Mouse (Mus musculus) CH12.LX (cell line): ENCODE data around the gene Csad. TPM values are rescaled to one million over a fixed set of nuclear protein-coding genes. Genes with fewer than 3 reads are reported as not detected.

Experiments used
- DNase-seq: peaks from one replicate; pipeline ENCODE4 v3.0.0-alpha.2; 2013; ENCODE audit errors: extremely low read depth
- H3K27ac ChIP-seq: 2 replicates; pipeline ENCODE4 v1.5.1; 2012; ENCODE audit warnings: low read depth, mild to moderate bottlenecking, control low read depth, moderate library complexity; ENCODE audit not compliant: insufficient read depth
- H3K27me3 ChIP-seq: replicated peaks from 2 replicates; pipeline ENCODE3; 2012; ENCODE audit warnings: inconsistent platforms
- H3K36me3 ChIP-seq, 2 experiments: replicated peaks in 1 of 2; 2 replicates each; pipeline versions ENCODE3 to v1.6.1; 2012; ENCODE audit warnings: inconsistent platforms in 1 of 2, low read length in 1 of 2, mild to moderate bottlenecking in 1 of 2, mixed read lengths in 1 of 2, moderate library complexity in 1 of 2; ENCODE audit not compliant: control insufficient read depth in 1 of 2, insufficient read depth in 1 of 2
- H3K4me1 ChIP-seq, 2 experiments: 2 replicates each; pipeline ENCODE4 v1.6.1; 2012; ENCODE audit warnings: inconsistent platforms in 1 of 2, moderate library complexity in 1 of 2; ENCODE audit not compliant: insufficient read depth in 2 of 2, control insufficient read depth in 1 of 2
- H3K4me2 ChIP-seq: 2 replicates; pipeline ENCODE4 v1.6.1; 2012; ENCODE audit warnings: low read depth, mild to moderate bottlenecking, control low read depth; ENCODE audit not compliant: poor library complexity, insufficient read depth, severe bottlenecking
- H3K4me3 ChIP-seq, 3 experiments: fragments of 150-350 bp in 1 of 3; sonication (generic) in 1 of 3; replicated peaks in 1 of 3; 2 replicates each; pipeline versions ENCODE3 to v1.5.1; 2011 to 2012; ENCODE audit warnings: low read depth in 2 of 3, low read length in 2 of 3, mild to moderate bottlenecking in 2 of 3, moderate library complexity in 2 of 3, control low read depth in 1 of 3, improper control_type of control experiment in 1 of 3, inconsistent platforms in 1 of 3, mixed read lengths in 1 of 3; ENCODE audit not compliant: poor library complexity in 1 of 3
- H3K79me2 ChIP-seq: replicated peaks from 2 replicates; pipeline ENCODE4 v1.6.1; 2012; ENCODE audit warnings: mild to moderate bottlenecking, moderate library complexity; ENCODE audit not compliant: control insufficient read depth, poor library complexity, insufficient read depth, severe bottlenecking; ENCODE audit errors: extremely low read depth
- H3K9ac ChIP-seq: 2 replicates; pipeline ENCODE4 v1.6.1; 2012; ENCODE audit warnings: low read depth, mild to moderate bottlenecking, control low read depth, moderate library complexity; ENCODE audit not compliant: insufficient read depth
- H3K9me3 ChIP-seq: replicated peaks from 2 replicates; pipeline ENCODE3; 2012; ENCODE audit warnings: low read length, inconsistent platforms, mixed read lengths
- CHD2 ChIP-seq: IDR thresholded peaks from 2 replicates; pipeline ENCODE4 v1.6.1; 2011; ENCODE audit warnings: low read length, improper control_type of control experiment
- E2F4 ChIP-seq: IDR thresholded peaks from 2 replicates; pipeline ENCODE4 v1.6.1; 2011; ENCODE audit warnings: low read depth, low read length, improper control_type of control experiment; ENCODE audit not compliant: insufficient replicate concordance
- GABPA ChIP-seq: IDR thresholded peaks from 2 replicates; pipeline ENCODE4 v1.6.1; 2012; ENCODE audit warnings: low read depth, low read length, improper control_type of control experiment, inconsistent platforms; ENCODE audit not compliant: insufficient replicate concordance
- IRF4 ChIP-seq: IDR thresholded peaks from 2 replicates; pipeline ENCODE4 v1.6.1; 2014; ENCODE audit warnings: low read depth, mild to moderate bottlenecking, inconsistent platforms, low read length, improper control_type of control experiment
- JUN ChIP-seq: IDR thresholded peaks from 2 replicates; pipeline ENCODE4 v1.6.1; 2011; ENCODE audit warnings: low read depth, mild to moderate bottlenecking, low read length, improper control_type of control experiment, moderate library complexity; ENCODE audit not compliant: insufficient read depth
- JUND ChIP-seq: conservative IDR thresholded peaks from 2 replicates; pipeline ENCODE4 v1.6.1; 2011; ENCODE audit warnings: low read depth, low read length, improper control_type of control experiment
- MAZ ChIP-seq: IDR thresholded peaks from 2 replicates; pipeline ENCODE4 v1.6.1; 2012; ENCODE audit warnings: low read depth, mild to moderate bottlenecking, inconsistent platforms, low read length, improper control_type of control experiment, moderate library complexity
- MEF2A ChIP-seq: IDR thresholded peaks from 2 replicates; pipeline ENCODE4 v1.6.1; 2014; ENCODE audit warnings: low read depth, mild to moderate bottlenecking, inconsistent platforms, low read length, improper control_type of control experiment, borderline replicate concordance
- MXI1 ChIP-seq: IDR thresholded peaks from 2 replicates; pipeline ENCODE4 v1.6.1; 2011; ENCODE audit warnings: mild to moderate bottlenecking, low read depth, low read length, improper control_type of control experiment
- NELFE ChIP-seq: IDR thresholded peaks from 2 replicates; pipeline ENCODE4 v1.6.1; 2011; ENCODE audit warnings: low read depth, low read length, improper control_type of control experiment
- NRF1 ChIP-seq: IDR thresholded peaks from 2 replicates; pipeline ENCODE4 v1.6.1; 2014; ENCODE audit warnings: low read depth, mild to moderate bottlenecking, inconsistent platforms, low read length, improper control_type of control experiment, moderate library complexity
- RCOR1 ChIP-seq: conservative IDR thresholded peaks from 2 replicates; pipeline ENCODE4 v1.6.1; 2012; ENCODE audit warnings: low read depth, mild to moderate bottlenecking, inconsistent platforms, low read length, improper control_type of control experiment
- SIN3A ChIP-seq: IDR thresholded peaks from 2 replicates; pipeline ENCODE4 v1.6.1; 2012; ENCODE audit warnings: low read length, improper control_type of control experiment, inconsistent platforms
- TBP ChIP-seq: conservative IDR thresholded peaks from 2 replicates; pipeline ENCODE4 v1.6.1; 2011; ENCODE audit warnings: low read depth, low read length, improper control_type of control experiment
- USF1 ChIP-seq: IDR thresholded peaks from 2 replicates; pipeline ENCODE4 v1.6.1; 2014; ENCODE audit warnings: low read depth, mild to moderate bottlenecking, inconsistent platforms, low read length, improper control_type of control experiment
- ZMIZ1 ChIP-seq: IDR thresholded peaks from 2 replicates; pipeline ENCODE4 v1.6.1; 2012; ENCODE audit warnings: low read depth, mild to moderate bottlenecking, inconsistent platforms, low read length, improper control_type of control experiment
- dilution Hi-C: fragments of 300-500 bp; cut with MboI; formaldehyde crosslinking; loops from 2 replicates; pipeline ENCODE4 v1.14.3; 2020; ENCODE audit warnings: low sequenced_read_pairs; ENCODE audit not compliant: extremely low pct_unique_long_range_greater_than_20kb, extremely low pct_ligation_motif_present
- in situ Hi-C: fragments of 300-500 bp; cut with MboI; formaldehyde crosslinking; loops from 3 replicates; pipeline ENCODE4 v1.14.3; 2019; ENCODE audit warnings: low sequenced_read_pairs, low pct_ligation_motif_present, low pct_unique_long_range_greater_than_20kb, mixed read lengths
- polyA plus RNA-seq: library from polyadenylated mRNA; unstranded; fragments of >175 nt; gene quantifications from 2 replicates; pipeline ENCODE4 v1.2.1, GENCODE M21; 2012; ENCODE audit warnings: low read depth; ENCODE audit not compliant: insufficient read length
- total RNA-seq, 2 experiments: library from RNA; depleted of rRNA; stranded (reverse); fragments of 300-350 nt in 1 of 2; fragments of >200 nt in 1 of 2; gene quantifications; 2 replicates each; pipeline ENCODE4 v1.2.3; 2012 to 2014

Csad gene
- total and polyA plus RNA-seq, 3 experiments, result 3.7 to 4.7 (median 3.8) TPM

DNA sequence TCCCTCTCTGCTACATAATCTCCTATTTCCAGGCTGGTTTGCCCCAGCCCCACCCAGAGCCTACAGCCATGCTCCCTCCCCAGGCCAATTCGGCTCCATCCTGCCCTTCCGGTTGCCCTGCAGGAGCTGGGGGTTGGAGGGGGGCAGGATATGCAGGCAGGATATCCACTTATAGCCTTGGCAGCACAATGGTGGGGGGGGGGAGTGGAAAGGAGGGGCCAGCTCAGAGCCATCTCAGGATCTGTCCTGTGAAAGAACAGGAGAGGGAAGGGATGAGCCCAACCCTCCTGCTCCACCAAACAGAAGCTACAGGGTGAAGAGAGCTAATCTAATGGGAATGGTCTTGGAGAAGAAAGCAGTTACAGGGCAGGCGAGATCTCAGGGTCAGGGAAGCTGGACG, 36.1 kb upstream of the Csad start:
- in situ Hi-C loops, result no loop called here

DNA sequence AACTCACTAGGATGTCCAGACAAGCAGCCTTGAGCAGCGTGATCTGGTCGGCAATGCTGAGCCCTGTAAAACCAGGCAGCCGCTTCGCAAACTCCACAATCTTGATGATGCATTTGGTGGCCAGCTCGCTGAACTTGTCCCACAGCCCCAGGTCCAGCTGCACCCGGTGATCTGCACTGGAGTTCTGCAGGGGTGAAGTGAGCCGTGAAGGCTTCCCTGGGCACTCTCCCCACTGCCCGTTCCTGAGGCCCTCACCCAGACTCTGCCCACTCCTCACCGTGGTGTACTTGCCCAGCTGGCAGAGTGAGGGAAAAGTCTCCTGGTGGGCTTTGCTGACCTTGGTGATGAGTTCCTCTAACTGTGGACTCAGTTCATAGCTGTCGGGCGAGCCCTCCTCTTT, 35.3 kb upstream of the Csad start:
- dilution Hi-C loops, result no loop called here
- Histone ChIP-seq H3K36me3 (no peaks in the 10 kb centered on the region), H3K4me3 (no peak overlapping the region)
- TF ChIP-seq ZMIZ1 (no peak), CHD2 (no peak), IRF4 (no peak), MAZ (no peak), NRF1 (no peak), MEF2A (no peak), JUND (no peak), NELFE (no peak), TBP (no peak), SIN3A (no peak)
- TF ChIP-seq, all 38 proteins: peak for 0
- no peak overlapping the region for H3K9ac ChIP-seq
- in situ Hi-C loops, result loop anchor here (5.0 kb wide), 2 partner anchors 47 to 77 kb away; no protein-coding TSS in a partner anchor
- H3K79me2 ChIP-seq, result no peaks in the 10 kb centered on the region
- peaks cover 10 to 32% of the 10 kb centered on the region in 2 experiments; a peak in 3 of 4 replicates for H3K4me1 ChIP-seq
- DNase-seq, result no peak
- peaks cover 19% of the 10 kb centered on the region for H3K27me3 ChIP-seq
- H3K27ac ChIP-seq, result no peak overlapping the region
- H3K4me2 ChIP-seq, result no peak overlapping the region
- H3K9me3 ChIP-seq, result no peaks in the 10 kb centered on the region

More for the DNA sequence above, 36.1 kb upstream of the Csad start:
- no peak overlapping the region for H3K9ac ChIP-seq
- peaks cover 10 to 24% of the 10 kb centered on the region in 2 experiments; a peak in 3 of 4 replicates for H3K4me1 ChIP-seq
- peaks cover 23% of the 10 kb centered on the region for H3K27me3 ChIP-seq
- H3K9me3 ChIP-seq, result no peaks in the 10 kb centered on the region
- dilution Hi-C loops, result no loop called here
- H3K4me3 ChIP-seq, result no peak overlapping the region
- no peaks in the 10 kb centered on the region for H3K36me3 ChIP-seq
- H3K4me2 ChIP-seq, result no peak overlapping the region
- TF ChIP-seq MEF2A (no peak), E2F4 (no peak), NELFE (no peak), MAZ (no peak), RCOR1 (no peak), MXI1 (no peak), JUN (no peak), GABPA (no peak), SIN3A (no peak), USF1 (no peak)
- DNase-seq, result no peak
- no peaks in the 10 kb centered on the region for H3K79me2 ChIP-seq
- no peak overlapping the region for H3K27ac ChIP-seq
